Mouse (Mus musculus): ENCODE measurements around the gene Sirt7.

The Sirt7 gene

GRCm38 (mm10) chr11:120641255-120641654, 16.2 kb upstream of the Sirt7 start:
- DNase-seq (ENCODE audit: low spot score in 2 of 2): no peak

GRCm38 (mm10) chr11:120634810-120635209, 9.8 kb upstream of the Sirt7 start:
- no peak for DNase-seq (ENCODE audit: low spot score in 2 of 2)

GRCm38 (mm10) chr11:120633520-120634343, 8.7 kb upstream of the Sirt7 start, which contains the start of gene Mafg:
TSS of gene Mafg (minus strand) at chr11:120633600.
- peak; percentile 85 to 88 for DNase-seq (ENCODE audit: low spot score in 2 of 2)

DNA sequence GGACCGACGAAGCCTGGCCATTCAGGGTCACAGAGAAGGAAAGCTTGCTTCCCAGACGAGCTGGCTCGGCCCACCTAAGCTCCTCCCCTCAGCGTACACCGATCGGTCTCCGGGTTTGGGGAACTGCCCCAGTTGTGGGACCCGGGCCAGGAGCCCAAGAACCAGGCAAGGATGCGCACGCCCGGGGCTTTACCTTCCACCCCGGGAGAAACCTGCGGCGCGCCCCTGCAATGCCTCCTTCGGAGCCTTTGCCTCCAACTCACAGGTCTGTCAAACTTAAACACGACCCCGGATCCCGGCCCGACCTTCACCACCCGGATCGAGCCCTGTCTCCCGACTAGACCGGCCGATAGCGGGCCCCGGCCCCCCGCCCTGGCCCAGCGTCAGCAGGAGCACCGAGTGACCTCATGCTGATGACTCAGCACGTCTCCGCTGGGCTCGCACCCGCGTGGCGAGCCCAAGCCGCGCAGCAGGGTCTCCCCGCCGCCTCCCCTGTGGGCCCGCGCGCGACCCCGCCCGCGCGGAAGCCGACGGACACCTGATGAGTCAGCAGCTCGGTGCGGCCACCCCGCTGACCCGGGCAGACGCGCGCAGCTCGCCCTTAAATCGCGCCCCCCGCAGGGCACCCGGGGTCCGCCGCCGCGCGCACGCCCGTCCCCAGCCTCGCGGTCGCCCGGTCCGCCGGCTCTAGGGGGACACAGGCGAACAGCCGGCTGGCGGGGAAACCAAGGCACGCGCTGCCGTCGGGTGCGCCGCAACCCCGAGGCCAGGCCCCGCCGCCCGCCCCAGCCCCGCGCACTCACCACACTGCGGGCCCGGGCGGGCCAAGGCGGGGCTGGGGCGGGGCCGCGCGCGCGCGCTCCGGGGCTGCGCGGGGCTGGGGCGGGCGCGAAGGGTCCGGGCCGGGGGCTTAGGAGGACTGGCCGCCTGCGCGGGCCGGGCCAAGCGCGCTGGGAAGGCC, 7.8 kb upstream of the Sirt7 start:
- peak; percentile 66 to 67 for DNase-seq (ENCODE audit: low spot score in 2 of 2)

- no peak for DNase-seq (ENCODE audit: low spot score in 2 of 2)
Measured at GRCm38 (mm10) chr11:120631726-120632448, 6.8 kb upstream of the Sirt7 start.

DNA sequence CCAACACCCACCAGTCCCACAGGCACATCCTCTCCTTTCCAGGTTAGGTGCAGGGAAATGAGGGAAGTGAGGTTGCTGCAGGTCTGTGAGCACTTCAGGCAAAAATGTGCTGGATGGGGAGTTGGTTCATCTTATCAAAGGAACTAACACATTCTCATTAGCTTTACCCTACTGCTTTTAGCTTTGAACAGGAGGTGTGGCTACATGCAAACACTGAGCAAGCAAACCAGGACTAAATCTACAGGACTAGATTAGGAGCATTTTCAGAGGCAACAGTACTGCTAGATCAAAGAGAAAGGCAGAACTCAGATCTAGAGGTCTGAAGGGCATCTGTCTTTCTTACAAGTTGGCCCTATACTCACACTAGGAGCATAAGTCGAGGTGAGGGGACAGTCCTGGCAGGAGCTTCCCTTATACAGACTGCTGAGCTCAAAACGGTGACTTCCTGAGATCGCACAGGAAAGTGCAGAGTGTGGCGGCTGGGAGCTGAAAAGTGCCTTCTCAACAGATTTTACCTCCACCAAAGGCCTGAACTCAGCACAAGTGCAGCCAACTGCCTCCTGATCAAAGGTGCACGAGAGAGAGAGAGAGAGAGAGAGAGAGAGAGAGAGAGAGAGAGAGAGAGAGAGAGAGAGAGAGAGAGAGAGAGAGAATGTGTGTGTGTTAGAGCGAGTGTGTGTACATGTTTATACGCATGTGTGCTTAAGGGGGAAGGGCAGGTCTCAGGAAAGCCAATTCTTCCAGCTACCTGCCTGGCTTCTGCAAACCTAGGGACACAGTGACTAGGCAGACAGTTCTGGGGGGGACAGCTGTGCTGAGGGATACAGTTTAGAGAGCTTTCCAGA, 6.1 kb upstream of the Sirt7 start:
- DNase-seq (ENCODE audit: low spot score in 2 of 2): no peak

- peak in 1 of 2 experiments; percentile 37 for DNase-seq (ENCODE audit: low spot score in 2 of 2)
Measured at GRCm38 (mm10) chr11:120630401-120630871, 5.4 kb upstream of the Sirt7 start.

DNA sequence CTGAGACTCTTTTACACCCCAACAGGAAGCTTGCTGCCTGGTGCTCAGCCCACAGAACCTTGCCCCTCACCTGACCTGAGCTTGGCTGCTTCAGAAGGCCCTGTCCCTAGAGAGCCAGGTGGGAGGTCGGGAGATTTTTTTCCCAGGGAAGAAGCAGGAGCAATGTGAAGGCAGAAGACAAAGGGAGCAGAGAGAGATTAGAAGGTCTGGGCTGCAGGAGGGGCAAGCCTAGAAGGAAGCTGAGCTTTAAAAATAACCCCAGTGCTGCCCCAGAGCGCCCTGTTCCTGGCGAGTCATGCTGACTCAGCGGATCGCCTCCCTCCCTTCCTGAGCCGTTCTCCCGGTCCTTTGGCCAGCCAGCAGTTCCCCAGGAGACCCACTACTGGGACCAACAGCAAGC, 4.9 kb upstream of the Sirt7 start:
- DNase-seq (ENCODE audit: low spot score in 2 of 2): no peak

GRCm38 (mm10) chr11:120629341-120629730, 4.3 kb upstream of the Sirt7 start:
- DNase-seq (ENCODE audit: low spot score in 2 of 2): peak; percentile 53 to 55

- no peak for DNase-seq (ENCODE audit: low spot score in 2 of 2)
Measured at GRCm38 (mm10) chr11:120628601-120629340, 3.7 kb upstream of the Sirt7 start.

GRCm38 (mm10) chr11:120627468-120628300, 2.6 kb upstream of the Sirt7 start:
- peak; percentile 67 to 77 for DNase-seq (ENCODE audit: low spot score in 2 of 2)

GRCm38 (mm10) chr11:120626785-120627467, 1.9 kb upstream of the Sirt7 start:
- no peak for DNase-seq (ENCODE audit: low spot score in 2 of 2)

- DNase-seq (ENCODE audit: low spot score in 2 of 2): peak; percentile 75 to 82
Measured at GRCm38 (mm10) chr11:120624680-120625111, 344 bp downstream of the Sirt7 start.

GRCm38 (mm10) chr11:120623961-120624679, 920 bp downstream of the Sirt7 start:
- DNase-seq (ENCODE audit: low spot score in 2 of 2): peak; percentile 52 to 74

DNA sequence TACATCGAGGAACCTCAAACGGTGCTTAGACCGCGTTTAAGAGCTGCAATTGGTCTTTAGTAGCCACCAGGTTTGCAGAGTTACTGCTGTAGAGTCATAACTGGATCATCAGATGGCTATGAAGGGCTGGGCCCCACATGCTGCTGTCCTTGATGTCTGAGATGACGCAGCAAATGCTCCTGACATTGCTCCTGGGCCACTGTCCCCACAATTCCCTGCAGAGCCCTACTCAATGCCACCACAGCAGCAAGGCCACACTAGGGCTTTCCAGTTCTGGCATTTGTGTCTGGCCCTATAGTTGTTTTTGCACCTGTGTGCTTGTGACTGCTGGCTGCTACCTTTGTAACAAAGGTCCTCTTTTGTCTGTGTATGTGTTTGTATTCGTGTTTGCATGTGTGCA, 2.2 kb downstream of the Sirt7 start:
- no peak for DNase-seq (ENCODE audit: low spot score in 2 of 2)

DNA sequence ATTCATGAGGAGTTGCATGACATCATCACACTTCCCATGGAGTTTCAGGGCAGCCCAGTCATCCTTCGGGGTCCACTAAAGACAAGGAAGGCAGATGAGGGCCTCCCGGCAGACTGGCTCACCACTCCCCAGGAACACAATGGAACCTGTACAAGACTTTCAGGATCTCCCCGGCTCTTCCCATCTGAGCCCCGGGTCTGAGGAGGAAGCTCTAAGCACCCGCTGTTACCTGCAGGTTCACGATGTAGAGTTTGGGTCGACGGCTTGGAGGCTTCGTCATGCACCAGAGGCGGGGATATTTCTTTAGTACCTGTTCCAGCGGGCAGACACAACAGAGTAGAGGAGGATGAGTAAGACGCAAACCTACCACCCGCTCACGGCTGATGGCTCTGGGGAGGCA, 4.8 kb downstream of the Sirt7 start:
- DNase-seq (ENCODE audit: low spot score in 2 of 2): no peak

DNA sequence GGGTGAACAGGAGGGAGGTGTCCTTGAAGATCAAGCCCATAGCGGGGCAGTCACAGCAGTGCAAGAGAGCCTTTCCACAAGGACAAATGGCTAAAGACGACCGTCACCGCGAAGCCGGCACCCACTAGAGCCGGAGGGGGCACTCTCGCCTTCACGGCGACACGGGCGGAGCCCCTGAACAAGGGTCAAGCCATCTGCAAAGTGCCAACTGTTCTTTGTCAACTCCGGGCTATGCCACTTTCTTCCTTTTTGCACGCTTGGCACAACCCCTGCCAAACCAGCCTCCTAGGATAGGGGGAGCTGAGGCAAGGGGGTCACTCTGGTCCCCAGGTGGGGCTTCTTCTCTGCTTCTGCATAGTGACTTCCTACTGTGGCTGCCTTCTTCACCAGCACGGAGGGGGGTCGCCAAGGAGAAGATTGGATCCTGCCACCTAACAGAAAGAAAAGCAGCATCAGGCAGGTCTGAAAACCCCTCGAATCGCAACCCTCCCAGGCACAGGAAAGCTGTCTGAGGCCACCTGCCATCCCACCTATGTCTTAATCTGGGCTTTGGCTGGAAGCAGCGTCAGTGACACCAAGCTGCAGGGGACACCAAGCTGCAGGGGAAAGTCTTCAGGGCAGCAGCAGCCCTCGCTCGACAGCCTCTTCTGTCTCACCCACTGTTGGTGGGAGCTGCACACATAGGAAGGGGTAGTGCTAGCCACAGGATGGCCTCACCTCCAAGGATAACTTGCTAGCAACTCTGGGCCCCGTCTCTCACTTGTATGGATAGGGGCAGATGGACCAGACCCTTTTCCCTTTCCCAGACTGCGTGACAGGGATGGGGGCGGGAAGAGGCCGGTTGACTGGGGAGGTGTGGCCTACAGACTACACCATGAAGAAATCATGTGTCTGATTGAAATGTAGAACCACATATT, 6.2 kb downstream of the Sirt7 start:
- no peak for DNase-seq (ENCODE audit: low spot score in 2 of 2)
